Mouse (Mus musculus): Measurements from ENCODE around the gene Dolpp1. TPM values are rescaled to one million over a fixed set of nuclear protein-coding genes. Genes with fewer than 3 reads are reported as not detected.

Gene Dolpp1
- polyA plus RNA-seq, 1 experiment from 2014 or later = 39.5 TPM

DNA sequence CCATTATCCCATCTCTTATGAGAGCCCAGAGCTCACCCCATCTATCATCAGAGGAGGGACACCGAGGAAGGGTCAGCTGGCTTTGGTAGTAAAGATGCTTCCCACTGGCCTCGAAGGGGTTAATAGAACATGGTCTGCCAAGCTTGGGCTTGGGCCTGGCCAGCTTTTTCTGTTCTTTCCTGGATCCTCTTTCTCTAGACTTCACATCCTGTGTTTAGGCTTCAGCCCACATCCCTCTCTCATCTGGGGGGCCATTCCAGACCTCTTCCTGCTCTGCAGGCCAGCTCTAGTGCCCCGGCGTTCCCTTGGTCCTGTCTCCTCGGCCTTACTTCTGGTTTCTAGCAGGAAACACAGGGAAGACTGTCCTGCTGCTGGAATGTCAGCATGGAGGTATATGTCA is 52.0 kb downstream of the Dolpp1 start:
- WGBS = 53% methylated on average over 5 of the region's 5 CpGs
- TF ChIP-seq CTCF (IDR thresholded peaks at IDR 0.05; ENCODE audit: low read depth) = no peak
- Histone ChIP-seq H3K9me3 (ENCODE audit: control insufficient read depth) (no peaks in the 10 kb centered on the region), H3K4me2 (replicated peaks; ENCODE audit: low read depth) (0 out of 2 replicates have a peak overlapping the region, but pooled peaks have one; percentile 21), H3K27ac (ENCODE audit: low read depth, low read length) (peak overlapping the region; percentile 62), H3K4me3 (ENCODE audit: low read depth, low read length) (no peak overlapping the region), H3K36me3 (ENCODE audit: control insufficient read depth, insufficient read depth) (peaks cover 49% of the 10 kb centered on the region), H3K27me3 (replicated peaks; ENCODE audit: control insufficient read depth, insufficient read depth, low read length) (no peaks in the 10 kb centered on the region), H3K9ac (ENCODE audit: low read depth, low read length) (0 out of 2 replicates have a peak overlapping the region, but pooled peaks have one; percentile 51), H3K4me1 (replicated peaks; ENCODE audit: control insufficient read depth, insufficient read depth, low read length) (peaks cover 22% of the 10 kb centered on the region)
- ATAC-seq = no peak

DNA sequence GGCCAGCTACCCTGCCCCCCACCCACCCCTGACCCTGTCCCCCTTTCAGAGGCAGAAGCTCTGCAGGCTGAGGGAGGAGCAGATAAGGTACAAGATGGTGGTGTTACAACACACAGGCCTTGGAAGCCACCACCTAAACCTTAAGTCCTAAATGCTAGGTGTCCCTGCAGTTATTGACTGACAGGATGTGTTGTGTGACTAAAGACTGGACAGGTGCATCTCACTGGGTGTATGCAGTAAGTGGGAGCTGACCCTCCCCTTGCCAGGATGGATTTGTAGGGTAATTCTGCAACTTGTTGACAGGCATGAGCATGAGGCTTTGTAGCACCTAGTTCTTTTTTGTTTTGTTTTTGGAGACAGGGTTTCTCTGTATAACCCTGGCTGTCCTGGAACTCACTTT is 52.4 kb downstream of the Dolpp1 start:
- 0 out of 2 replicates have a peak overlapping the region, but pooled peaks have one; percentile 21 for H3K4me2 ChIP-seq (replicated peaks; ENCODE audit: low read depth)
- no peak overlapping the region for H3K4me3 ChIP-seq (ENCODE audit: low read depth, low read length)
- peaks cover 22% of the 10 kb centered on the region for H3K4me1 ChIP-seq (replicated peaks; ENCODE audit: control insufficient read depth, insufficient read depth, low read length)
- no peak for ATAC-seq
- H3K36me3 ChIP-seq (ENCODE audit: control insufficient read depth, insufficient read depth) = peaks cover 49% of the 10 kb centered on the region
- H3K9me3 ChIP-seq (ENCODE audit: control insufficient read depth) = no peaks in the 10 kb centered on the region
- peak overlapping the region; percentile 62 for H3K27ac ChIP-seq (ENCODE audit: low read depth, low read length)
- no peaks in the 10 kb centered on the region for H3K27me3 ChIP-seq (replicated peaks; ENCODE audit: control insufficient read depth, insufficient read depth, low read length)
- no peak overlapping the region for H3K9ac ChIP-seq (ENCODE audit: low read depth, low read length)
- TF ChIP-seq CTCF (IDR thresholded peaks at IDR 0.05; ENCODE audit: low read depth) = no peak

DNA sequence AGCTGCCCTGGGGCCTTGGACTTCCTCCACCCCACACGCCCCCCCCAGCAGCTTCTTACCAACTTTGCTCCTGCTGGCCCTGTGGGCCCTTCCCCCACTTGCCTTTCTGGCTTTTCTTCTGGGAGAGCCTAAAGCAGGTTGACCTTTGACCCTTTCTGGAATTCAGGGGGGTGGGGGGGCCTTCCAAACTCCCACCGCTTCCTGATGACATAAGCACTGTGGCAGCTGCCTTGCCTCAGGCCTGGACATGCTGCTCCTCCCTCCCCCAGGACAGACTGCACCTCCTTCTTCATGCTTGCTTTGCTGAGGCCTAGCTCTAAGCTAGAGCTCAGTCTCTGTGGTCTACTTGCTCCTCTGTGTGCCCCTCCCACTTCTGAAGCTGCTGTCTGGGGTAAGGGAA is 53.3 kb downstream of the Dolpp1 start:
- TF ChIP-seq CTCF (IDR thresholded peaks at IDR 0.05; ENCODE audit: low read depth) = no peak
- no peak for ATAC-seq
- no peak overlapping the region for H3K4me3 ChIP-seq (ENCODE audit: low read depth, low read length)
- peaks cover 56% of the 10 kb centered on the region for H3K36me3 ChIP-seq (ENCODE audit: control insufficient read depth, insufficient read depth)
- peak overlapping the region; percentile 26; the same call in 1 of the 2 replicates for H3K9ac ChIP-seq (ENCODE audit: low read depth, low read length)
- H3K4me1 ChIP-seq (replicated peaks; ENCODE audit: control insufficient read depth, insufficient read depth, low read length) = peaks cover 22% of the 10 kb centered on the region
- no peaks in the 10 kb centered on the region for H3K9me3 ChIP-seq (ENCODE audit: control insufficient read depth)
- H3K4me2 ChIP-seq (replicated peaks; ENCODE audit: low read depth) = no peak overlapping the region
- no peaks in the 10 kb centered on the region for H3K27me3 ChIP-seq (replicated peaks; ENCODE audit: control insufficient read depth, insufficient read depth, low read length)
- WGBS = 44% methylated on average over 2 of the region's 2 CpGs
- H3K27ac ChIP-seq (ENCODE audit: low read depth, low read length) = peak overlapping the region; percentile 46

DNA sequence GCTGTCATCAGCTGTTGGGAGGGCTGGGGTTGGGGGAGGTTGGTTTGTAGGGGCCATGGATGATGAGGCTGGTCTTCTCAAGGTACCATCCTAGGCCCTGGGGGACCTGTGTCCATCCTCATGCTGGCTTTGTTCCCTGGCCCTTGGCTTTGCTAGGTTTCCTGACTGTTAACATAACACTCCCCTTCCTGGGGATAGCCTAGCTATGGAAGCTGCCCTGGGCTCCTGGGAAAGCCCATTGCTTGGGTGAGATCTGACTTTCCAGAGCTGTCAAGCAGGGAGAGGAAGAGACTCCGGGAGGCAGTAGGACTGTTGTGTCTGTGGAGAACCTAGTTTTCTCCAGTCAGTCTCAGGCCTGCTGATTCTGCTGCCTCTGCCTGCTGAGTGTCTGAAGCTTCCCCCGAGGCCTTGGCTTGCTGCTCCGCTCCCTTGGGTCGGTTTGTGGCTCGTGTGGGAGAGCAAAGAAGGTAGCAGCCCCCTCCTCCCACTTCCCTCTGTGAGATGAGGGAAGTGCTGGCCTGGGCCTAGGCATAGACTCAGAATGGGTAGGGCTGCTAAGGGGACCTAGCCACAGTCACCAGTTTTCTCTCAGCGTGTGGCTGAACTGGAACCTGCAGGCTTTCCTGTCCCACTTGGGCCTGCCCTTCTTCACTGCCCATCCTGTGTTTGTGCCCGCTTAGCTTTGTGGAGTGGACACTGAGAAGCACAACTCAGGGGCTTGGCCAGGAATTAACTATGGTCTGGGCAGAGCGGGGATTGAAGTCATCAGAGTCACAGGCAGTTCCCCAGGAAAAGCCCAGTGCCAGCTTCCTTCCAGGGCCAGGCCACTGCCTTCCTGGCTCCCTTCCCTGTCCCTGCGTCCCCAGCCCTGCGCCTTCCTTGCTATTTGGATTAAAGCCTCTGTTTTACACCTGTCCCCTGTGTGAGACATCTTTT is 55.1 kb downstream of the Dolpp1 start:
- H3K9me3 ChIP-seq (ENCODE audit: control insufficient read depth) = no peaks in the 10 kb centered on the region
- no peak for TF ChIP-seq CTCF (IDR thresholded peaks at IDR 0.05; ENCODE audit: low read depth)
- no peaks in the 10 kb centered on the region for H3K27me3 ChIP-seq (replicated peaks; ENCODE audit: control insufficient read depth, insufficient read depth, low read length)
- WGBS = 82% methylated on average over 10 of the region's 10 CpGs
- ATAC-seq = no peak
- peaks cover 16% of the 10 kb centered on the region for H3K4me1 ChIP-seq (replicated peaks; ENCODE audit: control insufficient read depth, insufficient read depth, low read length)
- H3K27ac ChIP-seq (ENCODE audit: low read depth, low read length) = peak overlapping the region; percentile 15; the same call in 1 of the 2 replicates
- peaks cover 57% of the 10 kb centered on the region for H3K36me3 ChIP-seq (ENCODE audit: control insufficient read depth, insufficient read depth)
- H3K4me2 ChIP-seq (replicated peaks; ENCODE audit: low read depth) = no peak overlapping the region
- no peak overlapping the region for H3K9ac ChIP-seq (ENCODE audit: low read depth, low read length)
- no peak overlapping the region for H3K4me3 ChIP-seq (ENCODE audit: low read depth, low read length)

DNA sequence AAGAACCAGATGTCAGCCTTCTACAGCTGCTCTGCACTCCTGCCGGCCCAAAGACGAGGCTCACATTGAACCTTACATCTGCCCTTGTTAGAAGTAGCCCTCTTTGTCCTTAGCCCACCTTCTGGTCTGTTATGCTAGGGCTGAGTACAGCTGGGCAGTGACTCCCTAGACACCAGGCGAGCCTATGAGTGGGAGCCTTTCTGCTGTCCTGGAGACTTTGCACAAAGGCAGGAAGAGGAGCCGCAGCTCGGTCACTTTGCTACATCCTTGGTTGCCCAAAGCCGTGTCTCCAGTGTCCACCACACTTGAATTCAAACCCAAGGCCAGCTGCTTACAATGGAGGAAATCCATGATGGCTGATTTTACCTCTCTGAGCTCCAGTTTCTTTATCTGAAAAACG is 56.3 kb downstream of the Dolpp1 start:
- no peak overlapping the region for H3K27ac ChIP-seq (ENCODE audit: low read depth, low read length)
- 94% methylated on average over 7 of the region's 7 CpGs for WGBS

More for the DNA sequence above, 56.3 kb downstream of the Dolpp1 start:
- peaks cover 55% of the 10 kb centered on the region for H3K36me3 ChIP-seq (ENCODE audit: control insufficient read depth, insufficient read depth)
- H3K9ac ChIP-seq (ENCODE audit: low read depth, low read length) = no peak overlapping the region
- peaks cover 5% of the 10 kb centered on the region; the same call in 1 of the 2 replicates for H3K4me1 ChIP-seq (replicated peaks; ENCODE audit: control insufficient read depth, insufficient read depth, low read length)
- no peak for ATAC-seq
- H3K4me3 ChIP-seq (ENCODE audit: low read depth, low read length) = no peak overlapping the region
- H3K9me3 ChIP-seq (ENCODE audit: control insufficient read depth) = no peaks in the 10 kb centered on the region
- no peak for TF ChIP-seq CTCF (IDR thresholded peaks at IDR 0.05; ENCODE audit: low read depth)
- no peak overlapping the region for H3K4me2 ChIP-seq (replicated peaks; ENCODE audit: low read depth)
- no peaks in the 10 kb centered on the region for H3K27me3 ChIP-seq (replicated peaks; ENCODE audit: control insufficient read depth, insufficient read depth, low read length)

Small RNAs within 50 kb of the gene (microRNA-seq; reads per million reads assigned to microRNA genes)
- gene Gm47292 = not detected

Other genes with a start within 250 kb of the Dolpp1 start
- gene Endog, start 220.8 kb upstream of the Dolpp1 start, polyA plus RNA-seq (2015; fragmentation: Nextera tagmentation; extraction: Ambion mirVana) = 56.3 and 59.3 TPM in 2 replicates
- 17.3 and 18.7 TPM in 2 replicates for gene Spout1, start 213.8 kb upstream of the Dolpp1 start, polyA plus RNA-seq (2015; fragmentation: Nextera tagmentation; extraction: Ambion mirVana)
- gene Kyat1, start 186.4 kb upstream of the Dolpp1 start, polyA plus RNA-seq (2015; fragmentation: Nextera tagmentation; extraction: Ambion mirVana) = 17.3 and 20.5 TPM in 2 replicates
- gene Lrrc8a, start 154.5 kb upstream of the Dolpp1 start, polyA plus RNA-seq (2015; fragmentation: Nextera tagmentation; extraction: Ambion mirVana) = 40.4 and 40.5 TPM in 2 replicates
- gene Gm28035, start 151.7 kb upstream of the Dolpp1 start, polyA plus RNA-seq (2015; fragmentation: Nextera tagmentation; extraction: Ambion mirVana) = 0.03 and 0.04 TPM in 2 replicates
- 3.1 and 3.7 TPM in 2 replicates for gene Phyhd1, start 126.1 kb upstream of the Dolpp1 start, polyA plus RNA-seq (2015; fragmentation: Nextera tagmentation; extraction: Ambion mirVana)
- not detected in 2 replicates for gene Gm28038, start 111.2 kb upstream of the Dolpp1 start, polyA plus RNA-seq (2015; fragmentation: Nextera tagmentation; extraction: Ambion mirVana)
- gene Dolk, start 105.9 kb upstream of the Dolpp1 start, polyA plus RNA-seq (2015; fragmentation: Nextera tagmentation; extraction: Ambion mirVana) = 23.7 and 24.7 TPM in 2 replicates
- gene Nup188, start 105.9 kb upstream of the Dolpp1 start, polyA plus RNA-seq (2015; fragmentation: Nextera tagmentation; extraction: Ambion mirVana) = 7.1 and 9.1 TPM in 2 replicates
- gene Sh3glb2, start 32.9 kb upstream of the Dolpp1 start, polyA plus RNA-seq (2015; fragmentation: Nextera tagmentation; extraction: Ambion mirVana) = 38.1 TPM in 2 replicates
- 12.6 TPM in 2 replicates for gene Miga2, start 28.0 kb upstream of the Dolpp1 start, polyA plus RNA-seq (2015; fragmentation: Nextera tagmentation; extraction: Ambion mirVana)
- gene Crat, start 23.6 kb downstream of the Dolpp1 start, polyA plus RNA-seq (2015; fragmentation: Nextera tagmentation; extraction: Ambion mirVana) = 46.1 and 46.4 TPM in 2 replicates
- 70.9 and 71.4 TPM in 2 replicates for gene Ptpa, start 23.8 kb downstream of the Dolpp1 start, polyA plus RNA-seq (2015; fragmentation: Nextera tagmentation; extraction: Ambion mirVana)
- gene Ier5l, start 82.0 kb downstream of the Dolpp1 start, polyA plus RNA-seq (2015; fragmentation: Nextera tagmentation; extraction: Ambion mirVana) = 1.6 and 2.2 TPM in 2 replicates
- gene Cstad, start 202.8 kb downstream of the Dolpp1 start, polyA plus RNA-seq (2015; fragmentation: Nextera tagmentation; extraction: Ambion mirVana) = 0.53 and 0.63 TPM in 2 replicates